In the genomic region with DNA sequence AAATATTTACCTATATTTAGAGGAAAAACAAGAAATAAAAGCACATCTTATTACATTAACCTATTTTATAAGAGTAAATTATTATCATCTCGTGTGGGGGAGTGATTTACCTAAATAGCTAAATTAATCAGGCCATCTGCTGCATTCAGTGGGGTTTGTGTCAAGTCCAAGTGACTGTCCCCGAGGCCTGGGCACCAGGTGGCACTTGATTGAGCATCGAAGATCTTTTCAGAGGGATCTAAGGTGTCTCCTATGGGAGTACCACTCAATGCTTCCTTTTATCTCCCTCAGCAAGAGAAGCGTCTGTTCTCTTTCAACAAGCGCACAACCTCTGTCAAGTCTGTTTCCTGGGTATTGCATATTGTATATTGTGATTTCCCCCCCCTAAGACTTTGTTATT, we compare ENCODE assay signal across 17 mouse cellular contexts. TPM values are rescaled to one million over a fixed set of nuclear protein-coding genes. Genes with fewer than 3 reads are reported as not detected.
DNase-seq lines count a peak whose midpoint lies in the region; ATAC-seq lines count a peak whose summit lies in the region.
"Had no signal": no experiment of that assay in that cellular context is flagged by ENCODE, and none has a peak within 500 bp of the region (broad histone marks: within the 10 kb centered on the region; RNA-seq: fewer than 3 reads in every experiment).

No protein-coding gene starts in this region.

- H3K4me1 ChIP-seq in forebrain, embryonic 14.5 days (ENCODE audit: control insufficient read depth, insufficient read depth, low read length), result no peaks in the 10 kb centered on the region
- H3K4me1 ChIP-seq in forebrain, embryonic 15.5 days, result no peaks in the 10 kb centered on the region
- H3K4me1 ChIP-seq in midbrain, embryonic 14.5 days (ENCODE audit: control insufficient read depth, insufficient read depth, low read length), result no peaks in the 10 kb centered on the region
- H3K4me1 ChIP-seq in midbrain, embryonic 16.5 days (ENCODE audit: control insufficient read depth, insufficient read depth, low read length), result no peaks in the 10 kb centered on the region; the same call in 1 of the 2 replicates
- no peaks in the 10 kb centered on the region for H3K4me1 ChIP-seq in liver, embryonic 12.5 days
- H3K4me1 ChIP-seq: forebrain, embryonic 13.5 days had no signal

- no peak overlapping the region for H3K9ac ChIP-seq in forebrain, embryonic 14.5 days (ENCODE audit: low read length)
- H3K9ac ChIP-seq in forebrain, embryonic 15.5 days (replicated peaks), result no peak overlapping the region
- H3K9ac ChIP-seq in midbrain, embryonic 14.5 days (replicated peaks; ENCODE audit: low read length), result no peak overlapping the region
- no peak overlapping the region for H3K9ac ChIP-seq in midbrain, embryonic 16.5 days (ENCODE audit: low read depth, low read length)
- H3K9ac ChIP-seq in liver, embryonic 12.5 days, result no peak overlapping the region
- H3K9ac ChIP-seq: forebrain, embryonic 13.5 days had no signal

- H3K27me3 ChIP-seq in forebrain, embryonic 14.5 days (replicated peaks; ENCODE audit: control insufficient read depth, insufficient read depth, low read length), result no peaks in the 10 kb centered on the region
- 0 out of 2 replicates have a peak, but pooled peaks cover 3% of the 10 kb centered on the region for H3K27me3 ChIP-seq in forebrain, embryonic 15.5 days
- no peaks in the 10 kb centered on the region for H3K27me3 ChIP-seq in midbrain, embryonic 14.5 days (ENCODE audit: control insufficient read depth, insufficient read depth, low read length)
- H3K27me3 ChIP-seq in midbrain, embryonic 16.5 days (ENCODE audit: control insufficient read depth, insufficient read depth, low read depth, low read length), result no peaks in the 10 kb centered on the region
- no peaks in the 10 kb centered on the region for H3K27me3 ChIP-seq in liver, embryonic 12.5 days (replicated peaks)
- H3K27me3 ChIP-seq: forebrain, embryonic 13.5 days had no signal

- H3K9me3 ChIP-seq in forebrain, embryonic 14.5 days (replicated peaks; ENCODE audit: control insufficient read depth, low read length), result no peaks in the 10 kb centered on the region
- H3K9me3 ChIP-seq in forebrain, embryonic 15.5 days, result no peaks in the 10 kb centered on the region
- H3K9me3 ChIP-seq in midbrain, embryonic 14.5 days (ENCODE audit: control insufficient read depth, low read length), result no peaks in the 10 kb centered on the region
- no peaks in the 10 kb centered on the region for H3K9me3 ChIP-seq in midbrain, embryonic 16.5 days (replicated peaks; ENCODE audit: control insufficient read depth, low read length, poor library complexity, severe bottlenecking)
- no peaks in the 10 kb centered on the region for H3K9me3 ChIP-seq in liver, embryonic 12.5 days (replicated peaks)
- H3K9me3 ChIP-seq: embryonic facial prominence, embryonic 10.5 days; forebrain, embryonic 13.5 days; heart, embryonic 10.5 days had no signal

- H3K4me2 ChIP-seq in forebrain, embryonic 14.5 days (ENCODE audit: low read length), result no peak overlapping the region
- H3K4me2 ChIP-seq in forebrain, embryonic 15.5 days (replicated peaks), result no peak overlapping the region
- H3K4me2 ChIP-seq in midbrain, embryonic 14.5 days (ENCODE audit: low read length), result no peak overlapping the region
- H3K4me2 ChIP-seq in midbrain, embryonic 16.5 days (ENCODE audit: low read length), result no peak overlapping the region
- H3K4me2 ChIP-seq in liver, embryonic 12.5 days, result no peak overlapping the region
- H3K4me2 ChIP-seq: forebrain, embryonic 13.5 days had no signal

- no peak for ATAC-seq in forebrain, embryonic 14.5 days
- ATAC-seq in forebrain, embryonic 15.5 days (replicated peaks), result no peak
- no peak for ATAC-seq in midbrain, embryonic 14.5 days (ENCODE audit: low FRiP score, low TSS enrichment)
- no peak for ATAC-seq in midbrain, embryonic 16.5 days
- no peak for ATAC-seq in liver, embryonic 12.5 days
- ATAC-seq: forebrain, embryonic 13.5 days; hindbrain, embryonic 16.5 days; inflammation-experienced regulatory T-cells, adult 6 months had no signal

- no peak overlapping the region for H3K4me3 ChIP-seq in forebrain, embryonic 14.5 days (ENCODE audit: low read depth, low read length)
- no peak overlapping the region for H3K4me3 ChIP-seq in forebrain, embryonic 15.5 days
- no peak overlapping the region for H3K4me3 ChIP-seq in midbrain, embryonic 14.5 days (replicated peaks; ENCODE audit: low read depth, low read length)
- H3K4me3 ChIP-seq in midbrain, embryonic 16.5 days (ENCODE audit: low read depth, low read length), result no peak overlapping the region
- no peak overlapping the region for H3K4me3 ChIP-seq in liver, embryonic 12.5 days
- H3K4me3 ChIP-seq: embryonic facial prominence, embryonic 10.5 days; forebrain, embryonic 13.5 days; heart, embryonic 10.5 days had no signal

- H3K36me3 ChIP-seq in forebrain, embryonic 14.5 days (ENCODE audit: control insufficient read depth, insufficient read depth, low read length), result no peaks in the 10 kb centered on the region
- H3K36me3 ChIP-seq in forebrain, embryonic 15.5 days, result no peaks in the 10 kb centered on the region
- no peaks in the 10 kb centered on the region for H3K36me3 ChIP-seq in midbrain, embryonic 14.5 days (ENCODE audit: control insufficient read depth, insufficient read depth, low read length)
- no peaks in the 10 kb centered on the region for H3K36me3 ChIP-seq in midbrain, embryonic 16.5 days (ENCODE audit: control insufficient read depth, insufficient read depth, low read length)
- H3K36me3 ChIP-seq in liver, embryonic 12.5 days, result no peaks in the 10 kb centered on the region
- H3K36me3 ChIP-seq: embryonic facial prominence, embryonic 10.5 days; heart, embryonic 10.5 days had no signal

- H3K27ac ChIP-seq in forebrain, embryonic 14.5 days (ENCODE audit: low read depth, low read length), result no peak overlapping the region
- H3K27ac ChIP-seq in forebrain, embryonic 15.5 days (replicated peaks), result no peak overlapping the region
- no peak overlapping the region for H3K27ac ChIP-seq in midbrain, embryonic 14.5 days (replicated peaks; ENCODE audit: low read depth, low read length)
- no peak overlapping the region for H3K27ac ChIP-seq in midbrain, embryonic 16.5 days (ENCODE audit: low read length)
- no peak overlapping the region for H3K27ac ChIP-seq in liver, embryonic 12.5 days
- H3K27ac ChIP-seq: embryonic facial prominence, embryonic 10.5 days; forebrain, embryonic 13.5 days; heart, embryonic 10.5 days had no signal

- 62% methylated on average over 5 of the region's 5 CpGs for WGBS in forebrain, embryonic 14.5 days
- 69% methylated on average over 5 of the region's 5 CpGs for WGBS in forebrain, embryonic 15.5 days
- WGBS in midbrain, embryonic 14.5 days, result 50% methylated on average over 5 of the region's 5 CpGs
- WGBS in midbrain, embryonic 16.5 days, result 49% methylated on average over 5 of the region's 5 CpGs
- 64% methylated on average over 5 of the region's 5 CpGs for WGBS in liver, embryonic 12.5 days (ENCODE audit: insufficient replicate concordance)

- DNase-seq in forebrain, embryonic 14.5 days (ENCODE audit: low spot score), result peak; percentile 13
- peak; percentile 34 for DNase-seq in midbrain, embryonic 14.5 days
- DNase-seq in brain, adult 2 months (ENCODE audit: low read depth, low spot score), result peak; percentile 12
- DNase-seq: adrenal gland, adult 8-10 months; gastrocnemius, postnatal 10 days; heart, adult 18-20 months; heart, postnatal 10 days; heart, postnatal 4 days; kidney, adult 11 months had no signal

RNA-seq across cellular contexts. Expression of gene Pard3, which starts 32.2 kb away (rescaled TPM):
- polyA plus RNA-seq in forebrain, embryonic 14.5 days (2014; fragmentation: Nextera tagmentation; extraction: Ambion mirVana), result 15.5 and 16.5 TPM in 2 replicates
- polyA plus RNA-seq in forebrain, embryonic 15.5 days (2015; fragmentation: Nextera tagmentation; extraction: Ambion mirVana), result 18.0 and 18.6 TPM in 2 replicates
- 16.7 and 27.3 TPM in 2 replicates for polyA plus RNA-seq in midbrain, embryonic 14.5 days (2014; fragmentation: Nextera tagmentation; extraction: Ambion mirVana)
- polyA plus RNA-seq in midbrain, embryonic 16.5 days (2015; fragmentation: Nextera tagmentation; extraction: Ambion mirVana), result 14.5 and 14.6 TPM in 2 replicates
- polyA plus RNA-seq in liver, embryonic 12.5 days (2016; fragmentation: Nextera tagmentation; extraction: Ambion mirVana), result 8.5 and 9.7 TPM in 2 replicates
- polyA plus RNA-seq: inflammation-experienced regulatory T-cells, adult 6 months had no signal
